Mouse (Mus musculus) kidney, adult 2 months (tissue): ENCODE data around the gene Blnk.

Source experiments
- CTCF ChIP-seq: fragments of 200-500 bp; conservative IDR thresholded peaks from 2 replicates; pipeline ENCODE4 v1.5.1; 2011; ENCODE audit warnings: low read depth, mild to moderate bottlenecking, control low read depth, low read length, moderate library complexity, mixed read lengths; ENCODE audit not compliant: insufficient read depth, insufficient read length
- POLR2A ChIP-seq: fragments of 200-500 bp; IDR thresholded peaks from one replicate; pipeline ENCODE4 v1.6.1; 2011; ENCODE audit warnings: low read depth, low read length, control low read depth

DNA sequence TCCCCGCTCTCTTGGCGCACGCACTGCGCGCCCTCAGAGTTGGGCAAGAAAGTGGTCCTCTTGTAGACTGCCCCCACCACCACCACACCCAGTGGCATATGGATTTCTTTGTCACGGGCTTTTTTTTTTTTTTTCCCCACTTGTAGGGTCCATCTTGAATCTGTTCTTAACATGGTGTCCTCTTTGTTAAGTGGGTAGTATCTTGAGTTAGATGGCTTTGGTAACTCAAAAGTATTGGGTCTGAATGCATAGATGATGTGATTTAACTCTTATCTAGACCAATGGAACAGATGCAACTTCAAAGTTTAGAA is 99.0 kb downstream of the Blnk start:
- TF ChIP-seq POLR2A: no peak
- no peak for TF ChIP-seq CTCF
